Mouse (Mus musculus): ENCODE results near the gene Tle2. TPM values are rescaled to one million over a fixed set of nuclear protein-coding genes. Genes with fewer than 3 reads are reported as not detected.
A peak's percentile ranks its signal among the peaks of the same experiment; 100 is the strongest.

The Tle2 gene
- polyA plus RNA-seq, 1 experiment = 164 TPM

GRCm38 (mm10) chr10:81570831-81571500 lies 3.4 kb upstream of the Tle2 start:
- DNase-seq = peak; percentile 90
- 2% methylated on average over 29 of the region's 34 CpGs for WGBS
- TF ChIP-seq CTCF (IDR thresholded peaks at IDR 0.05; ENCODE audit: insufficient read depth, low read length) = no peak
- TF ChIP-seq POLR2A (IDR thresholded peaks at IDR 0.05; ENCODE audit: borderline replicate concordance, extremely low read depth, low read depth, low read length) = no peak
- Histone ChIP-seq H3K4me1 (ENCODE audit: control insufficient read depth, insufficient read depth, low read length) (0 out of 2 replicates have a peak, but pooled peaks cover 5% of the 10 kb centered on the region), H3K4me3 (replicated peaks; ENCODE audit: extremely low read depth, low read depth, low read length) (peak overlapping the region; percentile 67)

GRCm38 (mm10) chr10:81571501-81571876 lies 2.9 kb upstream of the Tle2 start:
- H3K4me1 ChIP-seq (ENCODE audit: control insufficient read depth, insufficient read depth, low read length) = 0 out of 2 replicates have a peak, but pooled peaks cover 5% of the 10 kb centered on the region
- peak; percentile 97 for DNase-seq
- 0 out of 2 replicates have a peak, but pooled peaks have one; percentile 18 for TF ChIP-seq POLR2A (IDR thresholded peaks at IDR 0.05; ENCODE audit: borderline replicate concordance, extremely low read depth, low read depth, low read length)
- no peak for TF ChIP-seq CTCF (IDR thresholded peaks at IDR 0.05; ENCODE audit: insufficient read depth, low read length)
- under 1% methylated on average over 18 of the region's 18 CpGs for WGBS
- H3K4me3 ChIP-seq (replicated peaks; ENCODE audit: extremely low read depth, low read depth, low read length) = peak overlapping the region; percentile 67

GRCm38 (mm10) chr10:81572133-81572671 lies 2.2 kb upstream of the Tle2 start:
- WGBS = 25% methylated on average over 9 of the region's 9 CpGs
- no peak for DNase-seq
- 0 out of 2 replicates have a peak, but pooled peaks cover 5% of the 10 kb centered on the region for H3K4me1 ChIP-seq (ENCODE audit: control insufficient read depth, insufficient read depth, low read length)
- H3K4me3 ChIP-seq (replicated peaks; ENCODE audit: extremely low read depth, low read depth, low read length) = no peak overlapping the region
- TF ChIP-seq CTCF (IDR thresholded peaks at IDR 0.05; ENCODE audit: insufficient read depth, low read length) = no peak
- TF ChIP-seq POLR2A (IDR thresholded peaks at IDR 0.05; ENCODE audit: borderline replicate concordance, extremely low read depth, low read depth, low read length) = no peak

- TF ChIP-seq POLR2A (IDR thresholded peaks at IDR 0.05; ENCODE audit: borderline replicate concordance, extremely low read depth, low read depth, low read length) (no peak), CTCF (IDR thresholded peaks at IDR 0.05; ENCODE audit: insufficient read depth, low read length) (no peak)
- Histone ChIP-seq H3K4me1 (ENCODE audit: control insufficient read depth, insufficient read depth, low read length) (0 out of 2 replicates have a peak, but pooled peaks cover 5% of the 10 kb centered on the region), H3K4me3 (replicated peaks; ENCODE audit: extremely low read depth, low read depth, low read length) (no peak overlapping the region)
- 50% methylated on average over 9 of the region's 9 CpGs for WGBS
- DNase-seq = no peak
These were observed 1.4 kb upstream of the Tle2 start for GRCm38 (mm10) chr10:81572975-81573374.

- DNase-seq = peak; percentile 48
- TF ChIP-seq POLR2A (IDR thresholded peaks at IDR 0.05; ENCODE audit: borderline replicate concordance, extremely low read depth, low read depth, low read length) (peak; percentile 19; the same call in 1 of the 2 replicates), CTCF (IDR thresholded peaks at IDR 0.05; ENCODE audit: insufficient read depth, low read length) (no peak)
- under 1% methylated on average over 30 of the region's 30 CpGs for WGBS
- peak overlapping the region; percentile 61 for H3K4me3 ChIP-seq (replicated peaks; ENCODE audit: extremely low read depth, low read depth, low read length)
- peaks cover 5% of the 10 kb centered on the region; the same call in 1 of the 2 replicates for H3K4me1 ChIP-seq (ENCODE audit: control insufficient read depth, insufficient read depth, low read length)
These were observed 859 bp downstream of the Tle2 start for GRCm38 (mm10) chr10:81575208-81575631.

DNA sequence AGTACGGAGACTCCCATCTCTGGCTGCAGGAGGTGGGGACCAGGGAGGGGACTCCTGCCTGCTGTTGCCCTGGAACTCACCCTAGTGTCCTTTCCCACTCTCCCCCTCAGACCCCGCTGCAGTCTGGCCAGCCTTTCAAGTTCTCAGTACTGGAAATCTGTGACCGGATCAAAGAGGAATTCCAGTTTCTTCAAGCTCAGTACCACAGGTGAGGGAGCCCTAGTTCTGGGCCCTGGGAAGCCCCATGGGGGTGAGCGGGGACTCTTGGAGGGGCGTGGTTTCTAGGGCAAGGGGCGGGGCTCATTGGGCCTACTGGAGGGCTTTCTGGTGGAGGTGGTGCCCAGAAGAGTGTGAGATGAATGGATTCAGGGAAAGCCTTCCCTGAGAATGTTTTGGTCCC lies 1.3 kb downstream of the Tle2 start:
- TF ChIP-seq CTCF (IDR thresholded peaks at IDR 0.05; ENCODE audit: insufficient read depth, low read length) (no peak), POLR2A (IDR thresholded peaks at IDR 0.05; ENCODE audit: borderline replicate concordance, extremely low read depth, low read depth, low read length) (no peak)
- H3K4me3 ChIP-seq (replicated peaks; ENCODE audit: extremely low read depth, low read depth, low read length) = peak overlapping the region; percentile 61
- peak; percentile 50 for DNase-seq
- peaks cover 7% of the 10 kb centered on the region; the same call in 1 of the 2 replicates for H3K4me1 ChIP-seq (ENCODE audit: control insufficient read depth, insufficient read depth, low read length)
- 10% methylated on average over 6 of the region's 6 CpGs for WGBS

DNA sequence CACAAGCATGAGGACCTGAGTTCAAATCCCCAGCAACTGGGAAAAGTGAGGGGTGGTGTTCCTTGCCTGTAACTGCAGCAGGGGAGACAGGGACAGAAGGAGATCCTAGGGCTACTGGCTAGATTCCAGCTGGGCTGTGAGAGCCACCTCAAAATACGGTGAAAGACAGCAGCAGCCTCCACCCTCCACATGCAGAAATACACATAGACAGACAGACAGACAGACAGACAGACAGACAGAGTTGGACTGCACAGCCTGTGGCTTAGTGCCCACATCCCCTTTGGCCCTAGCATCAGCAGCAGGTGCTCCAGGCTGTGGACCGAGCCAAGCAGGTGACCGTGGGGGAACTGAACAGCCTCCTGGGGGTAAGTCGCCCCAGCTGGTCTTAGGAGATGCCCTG lies 5.6 kb downstream of the Tle2 start:
- Histone ChIP-seq H3K4me1 (ENCODE audit: control insufficient read depth, insufficient read depth, low read length) (peaks cover 5% of the 10 kb centered on the region; the same call in 1 of the 2 replicates), H3K4me3 (replicated peaks; ENCODE audit: extremely low read depth, low read depth, low read length) (no peak overlapping the region)
- WGBS = 89% methylated on average over 4 of the region's 4 CpGs
- TF ChIP-seq POLR2A (IDR thresholded peaks at IDR 0.05; ENCODE audit: borderline replicate concordance, extremely low read depth, low read depth, low read length) (no peak), CTCF (IDR thresholded peaks at IDR 0.05; ENCODE audit: insufficient read depth, low read length) (no peak)
- no peak for DNase-seq

DNA sequence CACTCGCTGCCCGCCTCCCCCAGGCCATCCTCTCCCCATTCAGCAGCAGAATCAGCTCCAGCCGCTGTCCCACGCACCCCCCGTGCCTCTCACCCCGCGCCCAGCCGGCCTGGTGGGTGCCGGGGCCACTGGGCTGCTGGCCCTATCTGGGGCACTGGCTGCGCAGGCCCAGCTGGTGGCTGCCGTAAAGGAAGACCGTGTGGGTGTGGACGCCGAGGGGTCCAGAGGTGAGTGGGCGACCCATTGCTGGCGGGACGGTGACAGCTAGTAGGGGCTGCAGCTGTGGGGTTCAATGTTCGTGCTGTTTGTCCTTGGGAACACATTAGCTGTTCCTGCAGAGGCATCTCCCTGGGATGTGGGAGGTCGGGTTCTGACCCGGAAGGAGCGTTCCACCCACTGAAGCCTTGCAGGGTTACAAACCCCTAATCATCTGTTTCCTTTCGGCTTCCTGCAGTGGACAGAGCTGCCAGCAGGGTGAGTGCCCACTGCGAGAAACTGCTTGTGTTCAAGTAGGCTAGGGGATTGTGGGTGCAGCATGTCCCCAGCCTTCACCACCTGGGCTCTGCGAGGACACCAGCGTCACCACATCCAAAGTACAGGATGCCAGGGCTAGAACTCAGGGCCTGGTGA lies 6.2 kb downstream of the Tle2 start:
- H3K4me1 ChIP-seq (ENCODE audit: control insufficient read depth, insufficient read depth, low read length) = peaks cover 3% of the 10 kb centered on the region; the same call in 1 of the 2 replicates
- WGBS = 44% methylated on average over 25 of the region's 25 CpGs
- DNase-seq = no peak
- no peak for TF ChIP-seq POLR2A (IDR thresholded peaks at IDR 0.05; ENCODE audit: borderline replicate concordance, extremely low read depth, low read depth, low read length)
- no peak for TF ChIP-seq CTCF (IDR thresholded peaks at IDR 0.05; ENCODE audit: insufficient read depth, low read length)
- no peak overlapping the region for H3K4me3 ChIP-seq (replicated peaks; ENCODE audit: extremely low read depth, low read depth, low read length)

DNA sequence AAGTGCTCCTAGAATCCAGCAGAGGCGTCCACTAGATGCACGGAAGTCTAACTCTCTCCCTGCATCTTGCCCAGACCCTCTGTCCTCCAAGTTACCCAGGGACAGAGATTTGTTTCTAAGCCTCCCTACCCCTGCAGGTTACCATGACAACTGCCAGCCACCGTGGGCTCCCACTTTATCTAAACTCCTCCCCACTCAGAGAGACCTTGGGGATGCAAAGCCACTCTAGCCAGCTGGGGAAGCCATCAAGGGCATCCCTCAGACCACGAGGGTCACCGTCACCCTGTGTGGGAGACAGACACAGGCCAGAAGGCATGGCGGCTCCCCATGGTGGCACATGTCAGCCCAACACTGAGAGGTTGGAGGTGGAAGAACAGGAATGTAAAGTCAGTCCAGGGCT lies 9.0 kb downstream of the Tle2 start:
- TF ChIP-seq CTCF (IDR thresholded peaks at IDR 0.05; ENCODE audit: insufficient read depth, low read length) = no peak
- no peak for TF ChIP-seq POLR2A (IDR thresholded peaks at IDR 0.05; ENCODE audit: borderline replicate concordance, extremely low read depth, low read depth, low read length)
- Histone ChIP-seq H3K4me3 (replicated peaks; ENCODE audit: extremely low read depth, low read depth, low read length) (no peak overlapping the region), H3K4me1 (ENCODE audit: control insufficient read depth, insufficient read depth, low read length) (peaks cover 2% of the 10 kb centered on the region; the same call in 1 of the 2 replicates)
- WGBS = 66% methylated on average over 6 of the region's 6 CpGs
- no peak for DNase-seq
